Mouse (Mus musculus) gastrocnemius, postnatal 36 days (tissue): ENCODE measurements around the gene Rasl11a. TPM values are rescaled to one million over a fixed set of nuclear protein-coding genes. Genes with fewer than 3 reads are reported as not detected.
"Not testable (repeated sequence)": the region's sequence is repeated elsewhere in the genome, so short reads cannot be mapped to it uniquely, and the experiment has no call there.

ENCODE experiments used
- DNase-seq, 2 experiments: peaks; one replicate each; pipeline ENCODE4 v3.0.0; 2022
- intact Hi-C: fragments of 180-260 bp; cut with DNase I; formaldehyde crosslinking; loops from one replicate; pipeline ENCODE4 v1.15.1; 2025
- total RNA-seq, 2 experiments: library from RNA; stranded (reverse); gene quantifications; 2 replicates each; pipeline ENCODE4 v1.2.3; 2021

The Rasl11a gene
- total RNA-seq, 2 experiments from 2014 or later, result 1.4 to 1.5 TPM

- DNase-seq, result no peak
- intact Hi-C loops, result loop anchor here (5.0 kb wide), 1 partner anchor 133 kb away; no protein-coding TSS in a partner anchor
Measured at GRCm38 (mm10) chr5:146840422-146840821, 4.4 kb upstream of the Rasl11a start.

GRCm38 (mm10) chr5:146841301-146841700, 3.6 kb upstream of the Rasl11a start:
- intact Hi-C loops, result loop anchor here (5.0 kb wide), 1 partner anchor 134 kb away; no protein-coding TSS in a partner anchor
- no peak for DNase-seq

DNA sequence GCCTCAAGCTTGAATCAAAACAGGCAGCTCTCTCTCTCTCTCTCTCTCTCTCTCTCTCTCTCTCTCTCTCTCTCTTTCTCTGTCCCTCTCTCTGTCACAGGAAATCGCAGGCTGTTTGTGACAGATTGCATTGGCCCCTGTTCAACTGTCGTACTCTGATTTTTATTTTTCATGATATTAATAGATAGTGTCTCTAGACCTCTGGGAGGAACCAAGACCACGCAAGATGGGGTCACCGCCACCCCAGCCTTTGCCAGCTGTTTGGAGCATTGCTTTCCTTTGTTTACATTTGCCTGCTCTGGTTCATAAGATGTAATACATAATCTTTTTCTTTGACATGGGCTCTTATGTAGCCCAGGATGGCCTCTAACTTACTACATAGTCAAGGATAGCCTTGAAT, 2.9 kb upstream of the Rasl11a start:
- DNase-seq, result no peak
- intact Hi-C loops, result loop anchor here (5.0 kb wide), 1 partner anchor 135 kb away; no protein-coding TSS in a partner anchor

- intact Hi-C loops, result loop anchor here (5.0 kb wide), 1 partner anchor 137 kb away; no protein-coding TSS in a partner anchor
- no peak for DNase-seq
Measured at GRCm38 (mm10) chr5:146844301-146844941, 450 bp upstream of the Rasl11a start.

DNA sequence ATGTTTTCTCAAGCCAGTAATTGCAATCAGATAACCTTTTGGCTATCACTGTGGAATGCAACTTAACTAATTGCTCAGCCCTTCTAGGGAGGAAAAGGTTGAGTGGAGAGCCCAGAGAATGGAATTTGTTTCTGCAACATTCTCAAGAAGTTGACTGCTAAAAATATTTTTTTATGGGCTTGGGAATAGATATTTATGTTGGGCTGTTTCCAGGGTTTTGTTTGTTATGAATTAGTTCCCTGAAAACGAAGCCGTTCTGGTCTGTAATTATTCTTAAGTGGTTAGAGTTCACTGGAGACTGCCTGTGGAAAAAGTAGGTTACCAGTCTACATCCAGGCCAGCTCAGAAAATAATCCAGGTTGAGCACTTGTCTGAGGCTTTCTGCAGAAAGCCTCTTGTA, 1.6 kb downstream of the Rasl11a start:
- DNase-seq, result no peak
- intact Hi-C loops, result no loop called here

DNA sequence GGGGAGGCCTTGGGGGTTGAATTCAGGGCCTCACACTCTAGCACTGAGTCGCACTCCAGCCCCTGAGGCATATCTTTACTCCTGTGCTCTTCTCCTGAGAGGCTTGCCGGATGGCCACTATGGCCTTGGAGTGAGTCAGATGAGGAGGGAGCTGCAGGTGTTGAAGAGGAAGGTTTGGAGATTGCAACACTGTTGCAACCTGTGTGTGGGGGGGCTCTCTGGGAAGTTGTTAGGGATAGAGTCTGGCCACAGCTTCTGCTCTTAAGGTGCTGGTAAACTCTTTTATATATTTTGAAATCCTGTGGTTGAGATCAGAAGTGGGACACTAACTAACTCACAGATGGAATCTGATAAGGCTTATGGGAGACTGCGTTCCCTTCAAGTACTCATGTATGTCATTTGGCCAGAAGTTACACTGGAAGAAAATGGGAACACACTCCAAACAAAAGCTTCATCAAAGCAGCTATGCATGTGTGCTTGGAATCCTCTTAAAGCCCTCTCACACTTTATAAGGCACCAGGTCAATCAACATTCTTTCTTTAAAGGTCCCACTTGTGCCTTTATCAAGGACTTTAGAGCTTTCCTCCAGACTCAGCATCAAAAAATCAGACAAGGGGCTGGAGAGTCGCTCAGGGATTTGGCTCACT, 4.2 kb downstream of the Rasl11a start:
- DNase-seq, result no peak
- intact Hi-C loops, result no loop called here

DNA sequence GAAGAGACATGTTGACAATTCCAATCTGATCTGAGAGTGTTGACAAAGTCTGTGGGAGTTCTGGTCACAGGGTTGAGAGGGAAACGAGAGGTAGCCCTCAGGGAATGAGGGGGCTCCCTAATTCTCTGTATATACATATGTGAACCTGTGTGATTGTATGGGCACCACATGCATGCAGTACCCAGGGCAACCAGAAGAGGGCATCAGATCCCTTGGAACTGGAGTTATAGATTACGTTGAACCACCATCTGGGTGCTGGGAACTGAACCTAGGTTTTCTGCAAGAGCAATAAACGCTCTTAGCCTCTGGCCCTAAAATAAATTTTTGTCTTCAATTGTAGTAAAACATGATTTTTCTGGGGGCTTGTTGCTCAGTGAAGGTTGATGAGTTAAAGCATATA, 11.2 kb downstream of the Rasl11a start:
- no peak for DNase-seq
- intact Hi-C loops, result no loop called here

GRCm38 (mm10) chr5:146857620-146858019, 12.7 kb downstream of the Rasl11a start:
- DNase-seq, result no peak
- intact Hi-C loops, result no loop called here

- intact Hi-C loops, result no loop called here
- DNase-seq, result no peak
Measured at GRCm38 (mm10) chr5:146858772-146859171, 13.9 kb downstream of the Rasl11a start.

DNA sequence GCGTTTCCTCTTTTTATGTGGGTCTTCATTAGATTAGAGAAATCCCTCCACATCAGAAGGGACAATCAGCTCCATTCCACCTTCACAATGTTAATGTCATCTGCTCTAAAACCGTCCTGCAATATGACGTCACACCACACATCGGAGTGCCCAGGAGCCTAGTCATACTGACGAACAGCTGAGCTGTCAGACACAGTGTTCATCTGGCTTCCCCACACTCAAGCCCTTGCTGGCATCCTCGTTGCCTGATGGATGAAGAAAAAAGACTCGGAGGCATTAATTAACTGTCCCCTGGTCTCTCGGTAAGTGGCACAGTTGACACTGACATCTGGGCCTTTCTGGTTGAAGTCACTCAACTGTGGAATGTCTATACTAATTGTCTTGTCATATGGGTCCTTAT, 14.4 kb downstream of the Rasl11a start:
- intact Hi-C loops, result no loop called here
- DNase-seq, result no peak

DNA sequence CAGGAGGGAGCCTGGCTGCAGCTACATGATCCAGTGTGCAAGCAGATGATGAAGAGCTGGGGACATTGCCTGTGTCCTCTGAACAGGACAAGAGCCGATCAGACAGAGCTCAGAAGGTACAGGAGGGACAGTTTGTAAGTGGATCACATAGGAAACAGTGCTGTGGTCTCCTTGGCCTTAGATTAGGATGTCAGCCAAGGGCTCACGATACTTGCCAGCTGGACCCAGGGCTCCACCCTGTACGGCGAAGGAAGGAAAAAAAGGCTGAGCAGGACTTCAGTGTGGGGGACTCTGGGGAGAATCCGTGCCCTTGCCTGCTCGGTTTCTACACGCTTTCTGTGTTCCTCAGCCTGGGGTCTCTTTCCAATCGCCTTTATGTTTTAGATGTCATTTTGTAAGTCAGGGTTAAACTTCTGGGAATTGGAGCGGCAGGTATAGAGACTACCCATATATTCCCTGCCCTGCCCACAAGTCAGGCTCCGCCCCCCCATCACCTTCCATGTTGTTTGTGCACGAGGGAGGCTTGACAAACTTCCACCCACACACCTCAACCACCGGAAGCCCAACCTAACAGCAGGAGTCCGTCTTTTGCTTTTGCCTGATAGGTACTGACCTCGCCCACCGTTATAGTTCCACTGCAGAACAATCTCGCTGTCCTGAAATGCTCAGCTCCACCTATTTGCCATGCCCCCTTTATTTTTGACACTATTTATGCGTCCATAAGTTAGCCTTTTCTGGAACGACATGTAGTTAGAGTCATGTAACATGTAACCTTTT, 15.5 kb downstream of the Rasl11a start:
- intact Hi-C loops, result no loop called here

DNA sequence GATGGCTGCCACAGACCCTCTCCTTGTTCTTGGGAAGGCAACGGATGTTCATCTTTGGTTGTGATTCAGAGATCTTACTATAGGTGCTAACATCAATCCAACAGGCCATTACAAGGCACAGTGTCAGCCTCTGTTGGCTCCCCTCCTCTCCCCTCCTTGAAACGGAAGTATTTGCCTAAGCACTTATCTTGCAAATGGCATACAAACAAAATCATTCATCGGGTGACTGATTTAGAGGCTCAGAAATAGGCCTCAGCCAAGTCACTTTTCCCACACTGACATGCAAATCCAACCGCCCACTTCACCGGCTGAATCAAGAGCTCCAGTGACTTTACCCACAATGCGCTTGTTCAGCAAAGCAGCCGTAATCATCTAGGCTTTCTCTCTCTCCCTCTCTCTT, 16.7 kb downstream of the Rasl11a start:
- intact Hi-C loops, result no loop called here
- DNase-seq, result no peak

More for the DNA sequence above, 15.5 kb downstream of the Rasl11a start:
- no peak for DNase-seq

DNA sequence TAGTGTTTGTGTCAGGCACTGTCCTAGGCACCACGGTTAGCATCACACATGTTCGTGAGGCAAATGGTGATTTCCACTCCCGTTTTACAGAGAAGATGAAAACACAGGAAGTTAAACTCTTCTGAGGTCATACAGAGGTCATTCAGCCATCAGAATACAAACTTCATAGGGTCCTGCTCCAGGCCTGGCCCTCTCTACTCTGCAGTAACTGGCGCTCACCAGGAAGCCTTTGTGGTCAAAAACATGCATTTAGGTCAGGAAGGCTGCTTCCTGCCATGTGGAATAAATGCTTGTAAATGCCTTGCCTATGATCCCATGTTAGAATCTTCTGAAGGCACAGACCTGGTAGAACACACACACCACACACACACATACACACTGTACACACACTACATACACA, 20.6 kb downstream of the Rasl11a start:
- no peak for DNase-seq

DNA sequence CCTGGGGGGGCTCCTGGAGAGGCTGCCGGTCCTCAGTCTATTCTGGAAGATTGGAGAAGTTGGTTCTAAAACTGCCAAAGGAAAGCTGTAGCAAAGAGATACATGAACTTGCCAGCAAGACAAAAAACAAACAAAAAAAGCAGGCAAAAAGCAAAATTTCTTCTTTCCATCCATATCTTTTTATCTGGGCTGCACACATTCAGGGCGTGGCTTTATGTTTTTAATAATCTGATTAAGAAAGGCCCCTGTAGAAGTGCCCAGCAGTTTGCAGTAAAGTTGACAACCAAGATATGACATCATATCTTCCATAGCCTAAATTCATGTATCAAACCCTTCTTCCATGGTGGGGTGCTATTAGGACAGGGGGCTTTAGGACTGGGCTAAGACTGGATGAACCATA, 21.4 kb downstream of the Rasl11a start:
- no peak for DNase-seq
- intact Hi-C loops, result no loop called here

More for the DNA sequence above, 20.6 kb downstream of the Rasl11a start:
- intact Hi-C loops, result no loop called here

DNA sequence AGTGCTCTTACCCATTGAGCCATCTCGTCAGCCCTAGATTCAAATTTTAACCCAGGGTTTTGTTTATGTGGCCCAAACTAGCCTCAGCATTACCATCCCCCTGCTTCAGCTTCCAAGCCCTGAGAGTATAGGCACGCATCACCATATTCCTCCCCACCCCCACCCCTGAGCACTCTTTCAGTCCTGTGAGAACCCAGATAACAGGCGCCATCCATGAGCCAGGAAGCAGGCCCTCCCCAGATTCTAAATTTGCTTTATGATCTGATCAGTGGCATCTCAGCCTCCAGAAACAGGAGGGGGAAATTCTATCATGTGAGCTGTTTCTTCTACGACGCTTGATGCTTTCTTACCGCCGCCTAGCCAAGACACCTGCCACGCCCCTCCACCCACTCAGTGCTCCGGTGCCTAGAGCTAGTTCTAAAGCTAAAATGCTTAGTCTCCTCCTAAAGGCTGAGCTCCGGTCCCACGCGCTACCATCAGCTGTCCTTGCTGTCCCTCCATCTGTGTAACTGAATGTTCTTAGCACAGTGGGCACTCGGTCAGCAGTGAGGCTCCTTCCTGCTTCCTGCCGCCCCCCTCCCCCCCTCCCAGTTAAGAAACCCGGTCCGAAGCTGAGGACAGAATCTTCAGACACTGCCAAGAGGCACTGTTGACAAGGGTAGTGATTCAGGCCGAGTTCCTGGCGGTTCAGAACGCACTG, 22.5 kb downstream of the Rasl11a start:
- DNase-seq, result peak; percentile 16 to 18
- intact Hi-C loops, result no loop called here

DNA sequence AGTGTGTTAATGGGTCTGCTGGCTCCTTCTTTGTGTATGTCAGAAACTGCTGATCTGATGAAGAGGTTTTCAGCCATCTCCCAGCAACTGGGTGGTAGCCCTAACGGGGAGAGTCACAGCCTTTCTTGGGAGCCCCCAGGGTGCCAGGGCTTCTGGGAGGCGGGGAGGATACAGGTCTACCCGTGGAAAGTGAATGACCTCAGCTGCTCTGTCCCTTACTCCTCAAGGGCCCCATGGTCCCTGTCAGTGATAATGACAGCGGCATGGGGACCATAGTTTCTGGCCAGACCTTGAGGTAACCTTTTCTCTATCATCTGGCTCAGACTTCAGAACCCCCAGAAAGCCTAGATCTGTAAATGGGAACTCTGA, 23.1 kb downstream of the Rasl11a start:
- no peak for DNase-seq
- intact Hi-C loops, result no loop called here

DNA sequence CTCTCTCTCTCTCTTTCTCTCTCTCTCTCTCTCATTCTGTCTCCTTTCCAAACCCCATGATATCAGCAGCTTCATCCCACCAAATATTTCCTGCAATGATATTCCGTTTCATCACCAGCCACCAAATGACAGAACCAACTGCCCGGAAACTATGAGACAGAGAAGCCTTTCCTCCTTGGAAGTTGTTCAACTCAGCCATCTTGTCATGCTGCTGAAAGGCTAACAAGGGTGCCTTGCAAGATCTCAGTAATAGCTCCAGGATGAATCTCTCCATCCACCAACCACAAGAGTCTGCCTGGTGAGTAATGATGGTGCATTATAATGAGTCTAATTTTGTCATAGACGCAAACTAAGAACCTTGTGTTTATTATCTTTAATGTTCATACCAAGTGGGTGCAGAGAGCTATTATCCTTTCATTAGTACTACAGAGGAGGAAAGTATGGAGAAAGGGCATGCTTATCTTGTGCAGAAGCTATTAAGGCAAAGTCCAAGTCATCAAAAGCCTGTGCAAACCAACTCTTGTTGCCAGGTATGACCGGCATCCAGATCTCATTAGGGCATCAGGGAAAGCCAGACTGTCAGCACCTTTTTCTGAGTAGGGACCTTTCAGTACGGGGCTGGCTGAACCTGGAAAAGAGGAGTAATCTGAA, 28.2 kb downstream of the Rasl11a start:
- intact Hi-C loops, result no loop called here
- DNase-seq, result no peak

- intact Hi-C loops, result no loop called here
- DNase-seq, result no peak
Measured at GRCm38 (mm10) chr5:146876024-146876423, 31.2 kb downstream of the Rasl11a start.

DNA sequence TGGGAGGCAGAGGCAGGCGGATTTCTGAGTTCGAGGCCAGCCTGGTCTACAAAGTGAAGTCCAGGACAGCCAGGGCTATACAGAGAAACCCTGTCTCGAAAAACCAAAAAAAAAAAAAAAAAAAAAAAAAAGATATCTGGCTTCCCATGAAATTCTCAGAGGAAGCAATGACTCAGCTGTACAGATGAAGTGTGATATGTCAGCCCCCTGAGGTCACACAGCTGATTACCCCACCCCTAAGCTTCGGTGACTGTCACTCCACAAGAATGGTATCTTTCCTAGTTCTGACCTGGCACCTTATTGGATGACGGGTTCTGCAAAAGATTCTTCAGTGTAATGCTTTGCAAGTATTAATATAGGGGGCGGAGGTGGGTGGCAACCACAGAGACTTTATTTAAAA, 33.0 kb downstream of the Rasl11a start:
- DNase-seq, intact Hi-C loops: not testable (repeated sequence)

GRCm38 (mm10) chr5:146882261-146882660, 37.4 kb downstream of the Rasl11a start:
- DNase-seq, result no peak
- intact Hi-C loops, result no loop called here
